Mouse (Mus musculus): ENCODE results near the gene Slc12a4.

The Slc12a4 gene

DNA sequence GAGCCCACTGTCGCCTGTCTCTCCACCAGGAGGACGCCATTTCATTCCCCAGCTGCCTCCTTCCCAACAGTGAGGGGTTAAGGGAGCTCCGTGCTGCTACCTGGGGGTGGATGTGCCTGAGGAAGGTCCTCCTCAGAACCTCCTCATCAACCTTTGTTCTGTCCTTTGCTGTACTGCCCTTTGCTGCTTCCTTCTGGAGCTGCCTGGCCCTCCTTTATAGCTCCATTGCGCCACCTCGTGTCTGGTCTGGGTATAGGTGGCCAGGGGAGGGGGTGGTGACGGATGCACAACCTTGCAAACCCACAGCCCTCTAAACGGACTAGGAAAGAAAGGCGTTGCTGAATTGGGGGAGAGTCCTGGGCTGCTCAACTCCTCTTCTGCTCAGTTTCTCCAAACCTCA is 35.3 kb downstream of the Slc12a4 start:
- peak; percentile 84 for DNase-seq

DNA sequence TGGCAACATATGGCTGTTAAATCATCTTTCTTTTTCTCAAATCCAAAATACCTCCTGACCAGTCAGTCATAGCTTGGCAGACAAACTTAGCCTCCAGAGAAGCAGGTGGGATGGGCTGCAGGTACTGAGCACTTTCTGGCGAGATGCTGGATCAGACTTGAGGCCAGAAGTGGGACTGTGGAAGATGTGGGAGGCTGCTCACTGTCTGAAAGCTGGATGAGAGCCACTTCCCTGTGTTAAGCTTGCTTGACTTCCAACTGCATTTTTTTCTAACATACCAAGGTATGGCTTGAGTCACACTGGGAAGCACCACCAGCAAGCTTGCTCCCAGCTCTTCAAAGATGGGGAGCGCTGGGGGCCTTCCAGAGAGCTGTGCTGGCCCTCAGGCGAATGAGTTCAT is 40.8 kb downstream of the Slc12a4 start:
- no peak for DNase-seq

DNA sequence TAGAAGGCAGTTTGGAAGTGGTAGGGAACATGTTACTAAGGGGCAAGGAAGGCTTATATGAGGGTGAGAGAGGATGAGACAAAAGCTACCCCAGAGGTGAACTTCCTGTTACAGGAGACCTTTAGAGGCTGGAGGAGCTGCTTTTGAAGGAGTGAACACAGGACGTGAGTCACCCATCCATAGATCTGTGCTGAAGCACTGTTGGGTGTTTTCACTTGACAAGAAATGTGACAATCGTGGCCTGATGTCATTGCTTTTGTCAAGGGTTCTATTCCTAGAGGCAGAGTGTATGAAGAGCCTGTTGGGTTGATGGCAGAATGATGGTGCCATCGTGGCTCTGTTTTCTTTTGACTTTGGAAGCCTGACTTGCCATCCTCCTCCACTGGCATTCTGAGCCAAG is 46.5 kb downstream of the Slc12a4 start:
- DNase-seq, result no peak

DNA sequence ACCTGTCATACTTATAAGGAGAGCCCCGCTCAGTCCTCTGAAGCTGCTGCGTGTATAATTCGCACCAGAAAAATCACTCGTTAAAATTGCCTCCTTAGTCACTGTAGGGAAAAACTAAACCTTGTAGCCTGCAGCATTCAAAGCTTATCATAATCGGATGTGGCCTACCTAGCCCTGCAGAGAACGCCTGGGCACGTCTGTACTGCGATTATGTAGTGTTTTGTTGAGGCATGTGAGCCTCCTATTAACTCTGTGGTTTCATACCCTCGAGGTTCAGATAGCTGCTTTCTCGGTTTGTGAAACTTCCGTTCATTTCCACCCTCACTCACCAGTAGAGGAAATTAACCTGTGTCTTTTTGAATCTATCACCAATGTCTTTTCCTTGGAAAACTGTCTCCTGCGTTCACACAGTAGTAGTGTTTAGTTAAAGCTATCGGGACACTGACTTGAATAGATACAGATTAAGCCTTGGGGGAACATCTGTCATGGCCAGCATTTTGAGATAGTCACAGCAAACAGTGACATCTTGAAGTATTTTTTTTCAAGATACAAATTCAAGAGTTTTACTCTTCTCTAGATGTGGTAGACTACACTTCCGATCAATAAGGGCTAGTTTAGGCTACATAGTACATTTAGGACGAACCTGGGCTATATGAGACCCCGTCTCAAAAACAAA is 64.8 kb downstream of the Slc12a4 start:
- DNase-seq, result no peak

DNA sequence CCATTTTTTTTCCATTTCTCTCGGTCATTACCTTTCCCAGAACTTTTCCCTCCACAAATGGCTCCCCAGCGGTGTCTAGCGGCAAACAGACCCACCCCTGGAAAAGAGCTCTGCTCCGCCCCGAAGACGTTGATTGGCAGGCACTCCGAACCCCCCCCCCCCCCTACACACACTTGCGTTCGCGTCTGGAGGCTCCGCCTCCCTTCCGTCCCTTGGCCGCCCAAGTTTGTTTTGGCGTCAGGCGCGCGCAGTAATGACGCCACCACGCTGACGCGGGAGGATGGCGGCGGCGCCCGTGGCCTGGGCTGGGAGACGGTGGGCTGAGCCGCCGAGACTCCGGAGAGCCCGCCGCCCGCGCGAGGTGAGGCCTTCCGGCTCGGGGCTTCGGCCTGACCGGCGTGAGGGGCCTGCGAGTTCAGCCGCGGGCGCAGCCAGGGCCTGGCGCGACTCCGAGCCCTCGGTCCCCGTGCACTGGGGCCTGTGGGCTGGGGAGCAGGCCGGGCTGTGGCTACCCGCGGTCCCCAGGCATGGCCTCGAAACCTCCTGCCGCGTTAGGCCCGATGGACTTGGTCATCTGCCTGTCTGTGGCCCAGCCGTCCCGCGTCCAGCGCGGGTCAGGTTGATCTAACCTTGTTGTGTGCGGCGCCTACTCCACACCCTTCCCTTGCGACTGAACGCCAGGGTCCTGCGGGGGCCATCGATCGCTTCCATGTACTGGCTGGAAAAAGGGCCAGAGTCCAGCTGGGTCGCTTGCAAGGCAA is 65.5 kb downstream of the Slc12a4 start, which contains the start of gene Pskh1:
Gene Pskh1, plus strand, starts transcription at position 262 of the 761 bp plus-strand sequence.
- DNase-seq, result peak; percentile 94

DNA sequence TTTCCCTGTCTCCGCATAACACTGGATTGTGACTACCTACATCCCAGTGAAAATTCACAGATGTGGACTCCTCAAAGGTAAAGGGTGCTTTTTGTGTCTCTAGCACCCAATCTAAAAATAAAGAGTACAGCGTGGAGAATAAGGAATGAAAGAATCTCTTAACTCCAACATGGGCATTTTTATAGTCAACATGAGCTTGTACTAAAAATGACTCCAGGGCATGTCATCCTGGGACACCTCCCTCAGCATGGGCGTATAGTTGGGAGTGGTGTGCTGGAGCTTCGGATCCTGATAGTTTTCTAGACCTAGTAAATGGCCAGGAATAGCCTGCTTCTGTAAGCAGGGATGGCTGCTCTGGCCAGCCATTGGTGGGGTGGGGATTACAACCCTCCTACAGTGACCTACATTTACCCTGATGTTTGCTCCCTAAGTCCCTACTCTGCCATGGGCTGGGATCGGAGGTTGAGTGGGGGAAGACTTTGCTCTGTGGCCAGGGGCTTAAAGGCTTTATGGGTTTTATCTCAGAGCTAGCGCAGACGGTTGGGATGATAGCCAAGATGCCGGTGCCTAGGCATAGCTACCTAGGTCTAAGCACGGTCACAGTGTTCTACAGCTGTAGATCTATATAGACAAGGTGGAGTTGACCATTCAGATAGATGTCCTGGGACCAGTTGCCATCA is 68.0 kb downstream of the Slc12a4 start:
- DNase-seq, result no peak

Data from lung, postnatal 36 days (tissue).